Mouse (Mus musculus) common myeloid progenitor, adult 5-6 weeks (primary cell): Measurements from ENCODE around the gene Cenpb. TPM values are rescaled to one million over a fixed set of nuclear protein-coding genes. Genes with fewer than 3 reads are reported as not detected.

Experiments
- ATAC-seq: replicated peaks from 2 replicates; pipeline ENCODE4 v1.8.0; 2016; ENCODE audit warnings: low read depth, mild to moderate bottlenecking, moderate TSS enrichment, inconsistent platforms; ENCODE audit not compliant: poor library complexity, severe bottlenecking
- total RNA-seq: library from RNA; stranded (forward); fragments of 200-1000, 187-1606 nt; gene quantifications from 2 replicates; pipeline ENCODE4 v1.2.3, GENCODE M21; 2017

Cenpb gene
- total RNA-seq, 1 experiment from 2014 or later: 18.7 TPM

- no peak for ATAC-seq
Observed at GRCm38 (mm10) chr2:131201262-131201661, 21.4 kb upstream of the Cenpb start.

GRCm38 (mm10) chr2:131200710-131201109 lies 20.8 kb upstream of the Cenpb start:
- ATAC-seq: no peak

- peak; percentile 63 for ATAC-seq
Observed at GRCm38 (mm10) chr2:131196606-131197316, 16.9 kb upstream of the Cenpb start.

GRCm38 (mm10) chr2:131191005-131191390 lies 11.1 kb upstream of the Cenpb start:
- ATAC-seq: no peak

GRCm38 (mm10) chr2:131190344-131191004 lies 10.6 kb upstream of the Cenpb start:
- no peak for ATAC-seq

GRCm38 (mm10) chr2:131189521-131190309 lies 9.8 kb upstream of the Cenpb start:
- no peak for ATAC-seq

- no peak for ATAC-seq
Observed at GRCm38 (mm10) chr2:131188311-131188710, 8.4 kb upstream of the Cenpb start.

GRCm38 (mm10) chr2:131187602-131187922 lies 7.7 kb upstream of the Cenpb start:
- ATAC-seq: no peak

GRCm38 (mm10) chr2:131186771-131187601 lies 7.1 kb upstream of the Cenpb start, which contains the start of the genes Cdc25b and Spef1:
Cdc25b (plus strand) TSS chr2:131186949.
Spef1 (minus strand) TSS chr2:131187282.
- peak; percentile 88 for ATAC-seq

- ATAC-seq: no peak
Observed at GRCm38 (mm10) chr2:131186343-131186742, 6.5 kb upstream of the Cenpb start.

GRCm38 (mm10) chr2:131179246-131179886 lies 501 bp downstream of the Cenpb start:
- peak; percentile 48 for ATAC-seq

- no peak for ATAC-seq
Observed at GRCm38 (mm10) chr2:131178828-131179245, 1.0 kb downstream of the Cenpb start.

GRCm38 (mm10) chr2:131177932-131178331 lies 1.9 kb downstream of the Cenpb start:
- no peak for ATAC-seq

- no peak for ATAC-seq
Observed at GRCm38 (mm10) chr2:131176491-131176890, 3.4 kb downstream of the Cenpb start.

- no peak for ATAC-seq
Observed at GRCm38 (mm10) chr2:131175945-131176309, 3.9 kb downstream of the Cenpb start.

- no peak for ATAC-seq
Observed at GRCm38 (mm10) chr2:131175286-131175944, 4.5 kb downstream of the Cenpb start.

- ATAC-seq: peak; percentile 71
Observed at GRCm38 (mm10) chr2:131174700-131175099, 5.2 kb downstream of the Cenpb start.

- ATAC-seq: no peak
Observed at GRCm38 (mm10) chr2:131172322-131172721, 7.5 kb downstream of the Cenpb start.
